Comparison of ENCODE assay signal across 29 mouse cellular contexts in genomic region chr11:85275151-85275550, GRCm38 (mm10).
"Had no signal": no experiment of that assay in that cellular context is flagged by ENCODE, and none has a peak within 500 bp of the region (broad histone marks: within the 10 kb centered on the region; RNA-seq: fewer than 3 reads in every experiment).

No protein-coding gene starts in this region.

- H3K27ac ChIP-seq: gastrocnemius, adult 2 months; heart, adult 2 months; heart, embryonic 13.5 days; heart, embryonic 15.5 days; hindbrain, embryonic 13.5 days; hindbrain, embryonic 15.5 days; hindbrain, postnatal 0 days; kidney, embryonic 15.5 days; kidney, postnatal 0 days; left cerebral cortex, adult 2 months; limb, embryonic 10.5 days; limb, embryonic 12.5 days; liver, embryonic 13.5 days; liver, embryonic 15.5 days had no signal

- H3K4me3 ChIP-seq: gastrocnemius, adult 2 months; heart, adult 2 months; heart, embryonic 13.5 days; heart, embryonic 15.5 days; hindbrain, embryonic 13.5 days; hindbrain, embryonic 15.5 days; kidney, embryonic 15.5 days; left cerebral cortex, adult 2 months; limb, embryonic 10.5 days; limb, embryonic 12.5 days; liver, embryonic 13.5 days; liver, embryonic 15.5 days had no signal

- H3K4me1 ChIP-seq: hindbrain, embryonic 13.5 days; hindbrain, embryonic 15.5 days; liver, embryonic 15.5 days had no signal

- H3K27me3 ChIP-seq: heart, embryonic 13.5 days; heart, embryonic 15.5 days; hindbrain, embryonic 13.5 days; hindbrain, embryonic 15.5 days; kidney, embryonic 15.5 days; limb, embryonic 12.5 days had no signal

- H3K9me3 ChIP-seq: heart, embryonic 13.5 days; heart, embryonic 15.5 days; hindbrain, embryonic 13.5 days; hindbrain, embryonic 15.5 days; kidney, embryonic 15.5 days; limb, embryonic 10.5 days; limb, embryonic 12.5 days; liver, embryonic 13.5 days; liver, embryonic 15.5 days had no signal

- H3K36me3 ChIP-seq: heart, embryonic 13.5 days; heart, embryonic 15.5 days; hindbrain, embryonic 13.5 days; hindbrain, embryonic 15.5 days; kidney, embryonic 15.5 days; limb, embryonic 10.5 days; limb, embryonic 12.5 days; liver, embryonic 13.5 days; liver, embryonic 15.5 days had no signal

- H3K9ac ChIP-seq: heart, embryonic 13.5 days; heart, embryonic 15.5 days; hindbrain, embryonic 13.5 days; hindbrain, embryonic 15.5 days; kidney, embryonic 15.5 days; limb, embryonic 12.5 days; liver, embryonic 13.5 days; liver, embryonic 15.5 days had no signal

- H3K4me2 ChIP-seq: heart, embryonic 11.5 days; heart, embryonic 13.5 days; heart, embryonic 15.5 days; hindbrain, embryonic 13.5 days; hindbrain, embryonic 15.5 days; kidney, embryonic 15.5 days; limb, embryonic 12.5 days; liver, embryonic 11.5 days; liver, embryonic 13.5 days; liver, embryonic 15.5 days had no signal

- ATAC-seq: hindbrain, postnatal 0 days; intestine, embryonic 16.5 days had no signal

- DNase-seq: gastrocnemius, adult 2 months; gastrocnemius, postnatal 10 days; gastrocnemius, postnatal 25 days; heart, adult 11 months; heart, adult 2 months; heart, postnatal 14 days; heart, postnatal 36 days; kidney, adult 11 months; kidney, adult 2 months; kidney, adult 9 months; kidney, postnatal 14 days; kidney, postnatal 36 days; layer of hippocampus, adult 9-11 months; liver; liver, embryonic 13.5 days had no signal
